ENCODE assay signal across 12 mouse cellular contexts in genomic region chr11:116439269-116440240, GRCm38 (mm10). TPM values are rescaled to one million over a fixed set of nuclear protein-coding genes. Genes with fewer than 3 reads are reported as not detected.
DNase-seq lines count a peak whose midpoint lies in the region; ATAC-seq lines count a peak whose summit lies in the region.
"Had no signal": no experiment of that assay in that cellular context is flagged by ENCODE, and none has a peak within 500 bp of the region (broad histone marks: within the 10 kb centered on the region; RNA-seq: fewer than 3 reads in every experiment).

No protein-coding gene starts in this region.

- H3K4me1 ChIP-seq in heart, embryonic 12.5 days (replicated peaks): peaks cover 47% of the 10 kb centered on the region
- H3K4me1 ChIP-seq in heart, embryonic 11.5 days (ENCODE audit: control insufficient read depth, insufficient read depth, low read length): peaks cover 33% of the 10 kb centered on the region
- peaks cover 17% of the 10 kb centered on the region for H3K4me1 ChIP-seq in midbrain, embryonic 11.5 days (ENCODE audit: control insufficient read depth, insufficient read depth, low read length)
- peaks cover 21% of the 10 kb centered on the region for H3K4me1 ChIP-seq in midbrain, embryonic 14.5 days (ENCODE audit: control insufficient read depth, insufficient read depth, low read length)

- no peak overlapping the region for H3K4me2 ChIP-seq in heart, embryonic 12.5 days
- H3K4me2 ChIP-seq in heart, embryonic 11.5 days: no peak overlapping the region
- H3K4me2 ChIP-seq in midbrain, embryonic 11.5 days: no peak overlapping the region
- H3K4me2 ChIP-seq in midbrain, embryonic 14.5 days (ENCODE audit: low read length): no peak overlapping the region
- H3K4me2 ChIP-seq: neural tube, embryonic 12.5 days had no signal

- 0 out of 2 replicates have a peak overlapping the region, but pooled peaks have one; percentile 11 for H3K9ac ChIP-seq in heart, embryonic 12.5 days
- H3K9ac ChIP-seq in heart, embryonic 11.5 days (ENCODE audit: low read depth, low read length): no peak overlapping the region
- H3K9ac ChIP-seq in midbrain, embryonic 11.5 days (ENCODE audit: low read length): no peak overlapping the region
- H3K9ac ChIP-seq in midbrain, embryonic 14.5 days (replicated peaks; ENCODE audit: low read length): no peak overlapping the region
- H3K9ac ChIP-seq: neural tube, embryonic 12.5 days had no signal

- H3K27ac ChIP-seq in heart, embryonic 12.5 days (ENCODE audit: poor library complexity, severe bottlenecking): peak overlapping the region; percentile 28; the same call in 1 of the 2 replicates
- no peak overlapping the region for H3K27ac ChIP-seq in heart, embryonic 11.5 days (ENCODE audit: low read depth, low read length)
- H3K27ac ChIP-seq in midbrain, embryonic 11.5 days (ENCODE audit: low read depth, low read length): no peak overlapping the region
- H3K27ac ChIP-seq in midbrain, embryonic 14.5 days (replicated peaks; ENCODE audit: low read depth, low read length): no peak overlapping the region

- no peaks in the 10 kb centered on the region for H3K27me3 ChIP-seq in heart, embryonic 12.5 days (replicated peaks)
- H3K27me3 ChIP-seq in heart, embryonic 11.5 days (ENCODE audit: control insufficient read depth, insufficient read depth, low read length): no peaks in the 10 kb centered on the region
- H3K27me3 ChIP-seq in midbrain, embryonic 11.5 days (ENCODE audit: control insufficient read depth, insufficient read depth, low read length): no peaks in the 10 kb centered on the region
- no peaks in the 10 kb centered on the region for H3K27me3 ChIP-seq in midbrain, embryonic 14.5 days (ENCODE audit: control insufficient read depth, insufficient read depth, low read length)
- H3K27me3 ChIP-seq: neural tube, embryonic 12.5 days had no signal

- WGBS in heart, embryonic 12.5 days: 83% methylated on average over 19 of the region's 19 CpGs
- 82% methylated on average over 19 of the region's 19 CpGs for WGBS in heart, embryonic 11.5 days (ENCODE audit: insufficient replicate concordance)
- 89% methylated on average over 19 of the region's 19 CpGs for WGBS in midbrain, embryonic 11.5 days
- WGBS in midbrain, embryonic 14.5 days: 85% methylated on average over 19 of the region's 19 CpGs

- no peak overlapping the region for H3K4me3 ChIP-seq in heart, embryonic 12.5 days
- H3K4me3 ChIP-seq in heart, embryonic 11.5 days (ENCODE audit: low read depth, low read length): no peak overlapping the region
- H3K4me3 ChIP-seq in midbrain, embryonic 11.5 days (ENCODE audit: low read depth, low read length): no peak overlapping the region
- no peak overlapping the region for H3K4me3 ChIP-seq in midbrain, embryonic 14.5 days (replicated peaks; ENCODE audit: low read depth, low read length)
- H3K4me3 ChIP-seq: neural tube, embryonic 12.5 days had no signal

- ATAC-seq in heart, embryonic 12.5 days (ENCODE audit: insufficient number of reproducible peaks, low FRiP score): no peak
- no peak for ATAC-seq in heart, embryonic 11.5 days (replicated peaks; ENCODE audit: insufficient number of reproducible peaks, low FRiP score, low TSS enrichment)
- ATAC-seq in midbrain, embryonic 11.5 days (ENCODE audit: low FRiP score): no peak
- no peak for ATAC-seq in midbrain, embryonic 14.5 days (ENCODE audit: low FRiP score, low TSS enrichment)

- peak; percentile 77 for DNase-seq in midbrain, embryonic 11.5 days (ENCODE audit: low spot score, missing footprints)
- DNase-seq in midbrain, embryonic 14.5 days: no peak
- peak; percentile 86 for DNase-seq in induced T-regulatory cell, adult 2 months (ENCODE audit: low read depth)
- peak; percentile 41 to 54 for DNase-seq in thymus, postnatal 10 days (ENCODE audit: low spot score in 2 of 2)
- no peak for DNase-seq in cerebellum, postnatal 25 days
- DNase-seq in right cerebral cortex, postnatal 25 days: no peak
- DNase-seq: adrenal gland, adult 8-10 months; cerebellum, adult 11-12 months; kidney, adult 8-10 months had no signal

- peaks cover 35% of the 10 kb centered on the region for H3K36me3 ChIP-seq in heart, embryonic 12.5 days
- peaks cover 7% of the 10 kb centered on the region; the same call in 1 of the 2 replicates for H3K36me3 ChIP-seq in heart, embryonic 11.5 days (ENCODE audit: control insufficient read depth, insufficient read depth, low read length)
- peaks cover 11% of the 10 kb centered on the region; the same call in 1 of the 2 replicates for H3K36me3 ChIP-seq in midbrain, embryonic 11.5 days (ENCODE audit: control insufficient read depth, insufficient read depth, low read length)
- H3K36me3 ChIP-seq in midbrain, embryonic 14.5 days (ENCODE audit: control insufficient read depth, insufficient read depth, low read length): peaks cover 28% of the 10 kb centered on the region

- H3K9me3 ChIP-seq in heart, embryonic 12.5 days (replicated peaks): no peaks in the 10 kb centered on the region
- H3K9me3 ChIP-seq in heart, embryonic 11.5 days (replicated peaks; ENCODE audit: control insufficient read depth, low read length): no peaks in the 10 kb centered on the region
- H3K9me3 ChIP-seq in midbrain, embryonic 11.5 days (ENCODE audit: control insufficient read depth, low read length): no peaks in the 10 kb centered on the region
- H3K9me3 ChIP-seq in midbrain, embryonic 14.5 days (ENCODE audit: control insufficient read depth, low read length): no peaks in the 10 kb centered on the region
- H3K9me3 ChIP-seq: neural tube, embryonic 12.5 days had no signal

RNA-seq across cellular contexts. Expression of gene Ubald2, which starts 5.7 kb away (rescaled TPM):
- 33.7 and 34.2 TPM in 2 replicates for polyA plus RNA-seq in heart, embryonic 12.5 days (2016; fragmentation: Nextera tagmentation; extraction: Ambion mirVana)
- 60.6 and 68.3 TPM in 2 replicates for polyA plus RNA-seq in heart, embryonic 11.5 days (2014; fragmentation: Nextera tagmentation; extraction: Ambion mirVana)
- 72.3 and 83.0 TPM in 2 replicates for polyA plus RNA-seq in midbrain, embryonic 11.5 days (2014; fragmentation: Nextera tagmentation; extraction: Ambion mirVana)
- 77.5 and 87.8 TPM in 2 replicates for polyA plus RNA-seq in midbrain, embryonic 14.5 days (2014; fragmentation: Nextera tagmentation; extraction: Ambion mirVana)

RNA-seq across cellular contexts. Expression of gene Qrich2, which starts 26.5 kb away (rescaled TPM):
- polyA plus RNA-seq in heart, embryonic 12.5 days (2016; fragmentation: Nextera tagmentation; extraction: Ambion mirVana): not detected in 2 replicates
- 0.31 TPM in 1 of 2 replicates, not detected in the other for polyA plus RNA-seq in heart, embryonic 11.5 days (2014; fragmentation: Nextera tagmentation; extraction: Ambion mirVana)
- 0.08 and 0.14 TPM in 2 replicates for polyA plus RNA-seq in midbrain, embryonic 11.5 days (2014; fragmentation: Nextera tagmentation; extraction: Ambion mirVana)
- 0.09 TPM in 1 of 2 replicates, not detected in the other for polyA plus RNA-seq in midbrain, embryonic 14.5 days (2014; fragmentation: Nextera tagmentation; extraction: Ambion mirVana)
- polyA plus RNA-seq: neural tube, embryonic 12.5 days had no signal

RNA-seq across cellular contexts. Expression of gene Rnf157, which starts 26.7 kb away (rescaled TPM):
- 11.0 and 12.3 TPM in 2 replicates for polyA plus RNA-seq in heart, embryonic 12.5 days (2016; fragmentation: Nextera tagmentation; extraction: Ambion mirVana)
- polyA plus RNA-seq in heart, embryonic 11.5 days (2014; fragmentation: Nextera tagmentation; extraction: Ambion mirVana): 8.6 and 9.2 TPM in 2 replicates
- 17.8 and 18.1 TPM in 2 replicates for polyA plus RNA-seq in midbrain, embryonic 11.5 days (2014; fragmentation: Nextera tagmentation; extraction: Ambion mirVana)
- 45.5 and 50.2 TPM in 2 replicates for polyA plus RNA-seq in midbrain, embryonic 14.5 days (2014; fragmentation: Nextera tagmentation; extraction: Ambion mirVana)

RNA-seq across cellular contexts. Expression of gene Prpsap1, which starts 54.4 kb away (rescaled TPM):
- polyA plus RNA-seq in heart, embryonic 12.5 days (2016; fragmentation: Nextera tagmentation; extraction: Ambion mirVana): 94.8 and 96.8 TPM in 2 replicates
- 96.5 and 101 TPM in 2 replicates for polyA plus RNA-seq in heart, embryonic 11.5 days (2014; fragmentation: Nextera tagmentation; extraction: Ambion mirVana)
- 173 and 183 TPM in 2 replicates for polyA plus RNA-seq in midbrain, embryonic 11.5 days (2014; fragmentation: Nextera tagmentation; extraction: Ambion mirVana)
- polyA plus RNA-seq in midbrain, embryonic 14.5 days (2014; fragmentation: Nextera tagmentation; extraction: Ambion mirVana): 171 and 174 TPM in 2 replicates

Comparison
In these comparisons a context has a peak if more than half of its experiments do, and no peak if none do; other contexts are left out.
1. DNase-seq: peak in midbrain, embryonic 11.5 days (single experiment), induced T-regulatory cell, adult 2 months (single experiment) and thymus, postnatal 10 days (2 of 2); none in midbrain, embryonic 14.5 days (single experiment), cerebellum, postnatal 25 days (0 of 2) and right cerebral cortex, postnatal 25 days (single experiment).